Mouse (Mus musculus): ENCODE measurements at regions not wholly inside any gene's neighbourhood (a gene's known extent, or its start where the extent isn't known, plus 50 kb on each side); places are given as distances from the start of the nearest gene placed in this dataset.

GRCm38 (mm10) chr15:68650033-68650432 is 2149.3 kb upstream of the Lrrc6 start:
- no peak for ATAC-seq (ENCODE audit: extremely low read depth, insufficient number of reproducible peaks, low FRiP score, poor library complexity, severe bottlenecking)

- no peak for ATAC-seq (ENCODE audit: extremely low read depth, insufficient number of reproducible peaks, low FRiP score, poor library complexity, severe bottlenecking)
Measured at GRCm38 (mm10) chr15:68646865-68647264, 2146.2 kb upstream of the Lrrc6 start.

GRCm38 (mm10) chr15:68644862-68645261 is 2144.2 kb upstream of the Lrrc6 start:
- ATAC-seq (ENCODE audit: extremely low read depth, insufficient number of reproducible peaks, low FRiP score, poor library complexity, severe bottlenecking): no peak

DNA sequence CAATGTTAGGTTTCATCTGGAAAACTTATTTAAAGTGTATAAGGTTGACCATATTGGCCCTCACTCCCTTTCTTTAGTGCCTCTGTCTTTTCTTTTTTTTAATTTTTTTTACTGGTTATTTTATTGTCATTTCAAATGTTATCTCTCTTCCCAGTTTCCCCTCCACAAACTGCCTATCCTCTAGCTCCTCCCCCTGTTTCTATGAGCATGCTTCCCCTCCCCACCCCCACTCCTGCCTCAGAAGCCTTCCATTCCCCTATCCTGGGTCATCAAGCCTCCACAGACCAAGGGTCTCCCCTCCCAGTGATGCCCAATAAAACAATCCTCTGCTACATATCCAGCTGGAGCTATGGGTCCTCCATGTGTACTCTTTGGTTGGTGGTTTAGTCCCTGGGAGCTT is 2134.9 kb upstream of the Lrrc6 start:
- no peak for ATAC-seq (ENCODE audit: extremely low read depth, insufficient number of reproducible peaks, low FRiP score, poor library complexity, severe bottlenecking)

- no peak for ATAC-seq (ENCODE audit: extremely low read depth, insufficient number of reproducible peaks, low FRiP score, poor library complexity, severe bottlenecking)
Measured at GRCm38 (mm10) chr15:68626976-68627375, 2126.3 kb upstream of the Lrrc6 start.

DNA sequence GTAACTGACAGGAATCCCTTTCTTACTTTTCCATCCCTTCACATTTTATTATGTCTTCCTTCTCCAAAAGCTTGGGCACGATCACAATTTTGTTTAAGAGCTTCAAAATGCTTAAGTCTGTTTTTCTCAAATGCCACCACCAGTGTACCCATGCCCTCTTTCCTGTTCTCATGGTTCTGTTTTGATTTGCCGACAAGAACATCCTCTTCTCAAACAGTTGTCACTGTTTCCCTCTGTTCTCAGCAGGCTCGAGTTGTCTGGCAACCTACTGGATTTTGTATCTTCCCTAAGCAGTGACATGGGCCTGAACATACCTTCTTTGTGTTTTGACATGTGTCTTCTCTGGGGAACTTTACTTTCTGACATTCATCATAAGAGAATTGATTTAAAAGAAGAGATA is 2124.1 kb upstream of the Lrrc6 start:
- no peak for ATAC-seq (ENCODE audit: extremely low read depth, insufficient number of reproducible peaks, low FRiP score, poor library complexity, severe bottlenecking)

- no peak for ATAC-seq (ENCODE audit: extremely low read depth, insufficient number of reproducible peaks, low FRiP score, poor library complexity, severe bottlenecking)
Measured at GRCm38 (mm10) chr15:68620417-68621214, 2119.9 kb upstream of the Lrrc6 start.

- no peak for ATAC-seq (ENCODE audit: extremely low read depth, insufficient number of reproducible peaks, low FRiP score, poor library complexity, severe bottlenecking)
Measured at GRCm38 (mm10) chr15:68606110-68606791, 2105.5 kb upstream of the Lrrc6 start.

GRCm38 (mm10) chr15:68605478-68605877 is 2104.8 kb upstream of the Lrrc6 start:
- no peak for ATAC-seq (ENCODE audit: extremely low read depth, insufficient number of reproducible peaks, low FRiP score, poor library complexity, severe bottlenecking)

GRCm38 (mm10) chr15:68582177-68582576 is 2081.5 kb upstream of the Lrrc6 start:
- ATAC-seq (ENCODE audit: extremely low read depth, insufficient number of reproducible peaks, low FRiP score, poor library complexity, severe bottlenecking): no peak

DNA sequence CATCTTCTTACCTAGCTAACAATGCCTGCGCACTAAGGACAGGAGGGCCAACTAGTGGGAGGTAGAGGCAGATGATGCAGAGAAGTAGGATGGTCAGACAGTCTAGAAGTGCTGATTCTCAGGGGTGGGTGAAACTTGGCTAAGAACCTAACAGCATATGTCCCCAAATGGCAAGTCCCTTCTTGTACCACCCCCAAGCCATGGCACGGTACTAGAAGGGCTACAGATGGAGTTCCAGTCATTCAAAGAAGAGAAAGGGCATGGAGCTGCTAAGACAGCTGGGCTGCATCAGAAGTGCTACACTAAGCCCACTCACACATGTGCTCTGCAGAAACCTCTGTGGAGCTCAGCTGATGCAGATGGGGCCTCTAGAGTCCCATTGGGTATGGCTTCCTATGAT is 2078.8 kb upstream of the Lrrc6 start:
- ATAC-seq (ENCODE audit: extremely low read depth, insufficient number of reproducible peaks, low FRiP score, poor library complexity, severe bottlenecking): no peak

GRCm38 (mm10) chr15:68560654-68561053 is 2059.9 kb upstream of the Lrrc6 start:
- no peak for ATAC-seq (ENCODE audit: extremely low read depth, insufficient number of reproducible peaks, low FRiP score, poor library complexity, severe bottlenecking)

- no peak for ATAC-seq (ENCODE audit: extremely low read depth, insufficient number of reproducible peaks, low FRiP score, poor library complexity, severe bottlenecking)
Measured at GRCm38 (mm10) chr15:68556133-68556532, 2055.4 kb upstream of the Lrrc6 start.

DNA sequence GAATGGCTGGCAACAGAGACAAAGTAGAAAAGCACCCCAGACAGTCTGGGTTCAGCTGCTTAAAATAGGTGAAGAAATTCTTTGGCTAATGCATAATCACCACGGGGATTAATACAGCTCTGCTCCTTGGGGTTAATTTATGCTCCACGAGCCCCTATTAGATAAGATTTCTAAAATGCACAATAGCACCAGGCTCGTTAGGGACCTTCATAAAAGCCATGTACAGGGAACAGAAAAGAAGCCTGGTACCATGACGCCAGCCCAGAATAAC is 2035.3 kb upstream of the Lrrc6 start:
- no peak for ATAC-seq (ENCODE audit: extremely low read depth, insufficient number of reproducible peaks, low FRiP score, poor library complexity, severe bottlenecking)

DNA sequence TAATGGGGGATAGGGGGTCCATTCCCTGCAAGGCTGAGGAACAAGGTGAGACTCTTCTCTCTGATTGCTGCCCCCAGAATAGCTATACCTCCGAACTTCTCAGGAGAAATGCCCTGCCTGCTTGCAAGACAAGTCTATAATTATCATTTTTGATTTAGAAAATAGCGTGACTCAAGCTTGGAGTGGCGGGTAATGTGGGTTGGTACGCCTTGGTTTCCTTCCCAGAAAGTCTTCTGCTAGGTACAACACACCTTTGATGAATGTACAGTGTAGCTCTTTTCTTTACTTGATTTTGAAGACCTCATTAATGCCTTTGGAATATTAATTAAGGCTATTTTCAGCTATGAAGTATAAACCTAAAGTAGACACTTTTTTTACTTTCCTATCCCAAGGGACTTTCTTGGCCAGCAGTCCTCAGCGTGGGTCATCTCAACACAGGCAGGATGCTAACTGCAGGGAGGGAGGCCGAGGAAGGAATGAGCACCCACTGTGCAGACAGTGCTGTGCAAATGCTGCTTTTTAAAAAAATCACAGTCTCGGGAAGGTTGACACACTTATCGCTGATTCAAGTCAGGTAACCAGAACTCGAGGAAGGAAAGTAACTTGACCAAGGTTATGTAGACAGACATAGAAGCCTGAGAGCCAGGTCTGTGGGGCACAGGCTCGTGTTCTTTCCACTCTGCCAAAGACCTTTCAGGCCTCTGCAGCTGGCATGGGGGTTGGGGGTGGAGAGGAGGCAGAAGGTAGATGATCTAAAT is 2034.8 kb upstream of the Lrrc6 start:
- ATAC-seq (ENCODE audit: extremely low read depth, insufficient number of reproducible peaks, low FRiP score, poor library complexity, severe bottlenecking): no peak

- ATAC-seq (ENCODE audit: extremely low read depth, insufficient number of reproducible peaks, low FRiP score, poor library complexity, severe bottlenecking): no peak
Measured at GRCm38 (mm10) chr15:68520759-68521158, 2020.0 kb upstream of the Lrrc6 start.

DNA sequence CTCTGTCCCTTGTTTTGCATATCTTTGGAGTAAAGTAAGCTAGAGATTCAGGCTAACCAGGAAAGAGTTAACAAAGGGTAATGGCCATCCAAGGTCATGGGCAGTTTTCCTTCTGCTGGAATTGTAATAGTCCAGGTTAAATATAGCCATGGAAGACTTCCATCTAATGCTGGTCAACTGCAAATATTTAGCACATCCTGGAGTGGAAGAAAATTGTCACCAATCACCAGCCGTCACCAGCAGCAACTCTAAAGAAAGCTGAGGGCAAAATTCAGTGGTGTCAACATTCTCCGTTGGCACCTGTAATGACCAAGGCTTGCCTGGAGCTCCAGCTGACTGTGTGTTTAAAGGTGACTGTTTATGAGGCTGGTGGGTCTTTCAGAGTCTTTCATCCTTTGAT is 2011.7 kb upstream of the Lrrc6 start:
- ATAC-seq (ENCODE audit: extremely low read depth, insufficient number of reproducible peaks, low FRiP score, poor library complexity, severe bottlenecking): no peak

- ATAC-seq (ENCODE audit: extremely low read depth, insufficient number of reproducible peaks, low FRiP score, poor library complexity, severe bottlenecking): no peak
Measured at GRCm38 (mm10) chr15:68508190-68508589, 2007.5 kb upstream of the Lrrc6 start.

GRCm38 (mm10) chr15:68506093-68506492 is 2005.4 kb upstream of the Lrrc6 start:
- no peak for ATAC-seq (ENCODE audit: extremely low read depth, insufficient number of reproducible peaks, low FRiP score, poor library complexity, severe bottlenecking)

DNA sequence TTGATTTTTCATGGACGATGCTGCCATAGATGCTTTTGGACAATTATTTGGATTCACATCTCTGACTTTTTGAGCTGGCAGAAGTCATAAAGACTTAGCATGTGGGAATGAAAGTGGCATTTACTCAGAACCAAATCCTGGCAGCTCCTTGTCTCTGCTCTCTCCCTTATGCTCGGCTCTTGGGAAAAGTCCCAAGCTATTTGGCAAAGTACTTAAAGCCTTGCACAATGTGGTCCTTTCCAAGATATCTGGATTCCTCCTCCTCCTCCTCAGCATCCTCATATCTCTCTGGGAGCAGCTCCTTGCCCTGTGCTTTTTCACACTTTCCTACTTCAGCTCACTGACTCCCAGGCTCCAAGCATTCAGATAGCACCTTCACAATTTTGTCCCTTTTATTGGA is 1995.7 kb upstream of the Lrrc6 start:
- ATAC-seq (ENCODE audit: extremely low read depth, insufficient number of reproducible peaks, low FRiP score, poor library complexity, severe bottlenecking): no peak
